20 mouse cellular contexts compared by ENCODE assay signal in genomic region chr15:92302796-92303195, GRCm38 (mm10).
A peak's percentile ranks its signal among the peaks of the same experiment; 100 is the strongest.
DNase-seq lines count a peak whose midpoint lies in the region.
"Had no signal": no experiment of that assay in that cellular context is flagged by ENCODE, and none has a peak within 500 bp of the region (broad histone marks: within the 10 kb centered on the region; RNA-seq: fewer than 3 reads in every experiment).

No protein-coding gene starts in this region.

- DNase-seq in layer of hippocampus, adult 11-12 months (ENCODE audit: low spot score): peak; percentile 55
- no peak for DNase-seq in layer of hippocampus, postnatal 10 days (ENCODE audit: low spot score in 2 of 2)
- peak; percentile 59 to 64 for DNase-seq in right cerebral cortex, adult 2 months (ENCODE audit: low spot score in 2 of 2)
- DNase-seq in right cerebral cortex, postnatal 25 days: no peak
- peak; percentile 50 to 53 for DNase-seq in layer of hippocampus, adult 8-10 months (ENCODE audit: low spot score in 2 of 2)
- peak; percentile 31 for DNase-seq in right cerebral cortex, postnatal 36 days (ENCODE audit: low spot score in 2 of 2)
- DNase-seq in urinary bladder, postnatal 25 days (ENCODE audit: low spot score): no peak
- no peak for DNase-seq in kidney, postnatal 25 days
- DNase-seq: adrenal gland, postnatal 10 days; cerebellum, adult 18-20 months; cerebellum, postnatal 14 days; gastrocnemius, postnatal 25 days; heart, adult 18-20 months; heart, postnatal 4 days; kidney, adult 18-20 months; kidney, postnatal 36 days; lung, embryonic 14.5 days; lung, postnatal 14 days; thymus, adult 2 months; thymus, postnatal 36 days had no signal

Comparison
In these comparisons a context has a peak if more than half of its experiments do, and no peak if none do; other contexts are left out.
1. DNase-seq: peak in layer of hippocampus, adult 11-12 months (single experiment), right cerebral cortex, adult 2 months (2 of 2), layer of hippocampus, adult 8-10 months (2 of 2) and right cerebral cortex, postnatal 36 days (2 of 2); none in layer of hippocampus, postnatal 10 days (0 of 2), right cerebral cortex, postnatal 25 days (single experiment), urinary bladder, postnatal 25 days (single experiment) and kidney, postnatal 25 days (0 of 2).